Mouse (Mus musculus): ENCODE results near the gene Edaradd. TPM values are rescaled to one million over a fixed set of nuclear protein-coding genes. Genes with fewer than 3 reads are reported as not detected.
"Not testable (repeated sequence)": the region's sequence is repeated elsewhere in the genome, so short reads cannot be mapped to it uniquely, and the experiment has no call there.

The Edaradd gene
- total RNA-seq, 2 experiments from 2014 or later = not detected

GRCm38 (mm10) chr13:12464159-12464558, 56.1 kb downstream of the Edaradd start:
- ATAC-seq (replicated peaks; ENCODE audit: low FRiP score, poor library complexity, severe bottlenecking) = not testable (repeated sequence)

- ATAC-seq (replicated peaks; ENCODE audit: low FRiP score, poor library complexity, severe bottlenecking) = no peak
Measured at GRCm38 (mm10) chr13:12462623-12463022, 57.6 kb downstream of the Edaradd start.

- no peak for ATAC-seq (replicated peaks; ENCODE audit: low FRiP score, poor library complexity, severe bottlenecking)
Measured at GRCm38 (mm10) chr13:12461730-12462119, 58.5 kb downstream of the Edaradd start.

GRCm38 (mm10) chr13:12460881-12461729, 59.1 kb downstream of the Edaradd start:
- peak; percentile 98 for ATAC-seq (replicated peaks; ENCODE audit: low FRiP score, poor library complexity, severe bottlenecking)

- ATAC-seq (replicated peaks; ENCODE audit: low FRiP score, poor library complexity, severe bottlenecking) = peak; percentile 41
Measured at GRCm38 (mm10) chr13:12460443-12460842, 59.8 kb downstream of the Edaradd start.

GRCm38 (mm10) chr13:12456711-12457110, 63.5 kb downstream of the Edaradd start:
- ATAC-seq (replicated peaks; ENCODE audit: low FRiP score, poor library complexity, severe bottlenecking) = no peak

GRCm38 (mm10) chr13:12454686-12455390, 65.4 kb downstream of the Edaradd start:
- no peak for ATAC-seq (replicated peaks; ENCODE audit: low FRiP score, poor library complexity, severe bottlenecking)

GRCm38 (mm10) chr13:12453150-12453549, 67.1 kb downstream of the Edaradd start:
- ATAC-seq (replicated peaks; ENCODE audit: low FRiP score, poor library complexity, severe bottlenecking) = no peak

GRCm38 (mm10) chr13:12442008-12442587, 78.1 kb downstream of the Edaradd start:
- ATAC-seq (replicated peaks; ENCODE audit: low FRiP score, poor library complexity, severe bottlenecking) = no peak

GRCm38 (mm10) chr13:12440813-12441212, 79.4 kb downstream of the Edaradd start:
- ATAC-seq (replicated peaks; ENCODE audit: low FRiP score, poor library complexity, severe bottlenecking) = no peak

- ATAC-seq (replicated peaks; ENCODE audit: low FRiP score, poor library complexity, severe bottlenecking) = no peak
Measured at GRCm38 (mm10) chr13:12439586-12439985, 80.7 kb downstream of the Edaradd start.

GRCm38 (mm10) chr13:12433843-12434242, 86.4 kb downstream of the Edaradd start:
- no peak for ATAC-seq (replicated peaks; ENCODE audit: low FRiP score, poor library complexity, severe bottlenecking)

GRCm38 (mm10) chr13:12428556-12428955, 91.7 kb downstream of the Edaradd start:
- no peak for ATAC-seq (replicated peaks; ENCODE audit: low FRiP score, poor library complexity, severe bottlenecking)

Other genes starting within 250 kb of the Edaradd start
- not detected in 2 replicates for gene Actn2, start 179.7 kb downstream of the Edaradd start, total RNA-seq (2015; ENCODE audit: low replicate concordance)
- gene Actn2, start 179.7 kb downstream of the Edaradd start, total RNA-seq (2017; ENCODE audit: low replicate concordance) = not detected in 2 replicates
- gene Heatr1, start 125.4 kb downstream of the Edaradd start, total RNA-seq (2015; ENCODE audit: low replicate concordance) = 10.2 and 11.3 TPM in 2 replicates
- 14.9 and 25.9 TPM in 2 replicates for gene Heatr1, start 125.4 kb downstream of the Edaradd start, total RNA-seq (2017; ENCODE audit: low replicate concordance)
- gene Lgals8, start 55.5 kb downstream of the Edaradd start, total RNA-seq (2015; ENCODE audit: low replicate concordance) = 10.9 and 13.3 TPM in 2 replicates
- 11.7 and 15.3 TPM in 2 replicates for gene Lgals8, start 55.5 kb downstream of the Edaradd start, total RNA-seq (2017; ENCODE audit: low replicate concordance)
- gene Ero1lb, start 45.4 kb upstream of the Edaradd start, total RNA-seq (2015; ENCODE audit: low replicate concordance) = 2.3 and 4.8 TPM in 2 replicates
- gene Ero1lb, start 45.4 kb upstream of the Edaradd start, total RNA-seq (2017; ENCODE audit: low replicate concordance) = 0.84 and 6.4 TPM in 2 replicates